Mouse (Mus musculus) ES-Bruce4 (cell line): ENCODE data around the gene Mrpl52. TPM values are rescaled to one million over a fixed set of nuclear protein-coding genes. Genes with fewer than 3 reads are reported as not detected.

Experiments used
- H3K27ac ChIP-seq: 2 replicates; pipeline ENCODE4 v1.5.1; 2012; ENCODE audit warnings: low read length, inconsistent platforms; ENCODE audit not compliant: insufficient read depth
- H3K27me3 ChIP-seq: 2 replicates; pipeline ENCODE4 v1.6.1; 2012; ENCODE audit warnings: mild to moderate bottlenecking, low read length, inconsistent platforms; ENCODE audit not compliant: control insufficient read depth, poor library complexity, insufficient read depth, severe bottlenecking
- H3K36me3 ChIP-seq: 2 replicates; pipeline ENCODE4 v1.6.1; 2012; ENCODE audit warnings: inconsistent platforms, mild to moderate bottlenecking, low read length, moderate library complexity; ENCODE audit not compliant: control insufficient read depth, poor library complexity, insufficient read depth, severe bottlenecking
- H3K4me1 ChIP-seq: one replicate; pipeline ENCODE4 v1.8.1; 2011; ENCODE audit warnings: low read length; ENCODE audit not compliant: control insufficient read depth, insufficient read depth
- H3K4me3 ChIP-seq: 2 replicates; pipeline ENCODE4 v1.5.1; 2011; ENCODE audit warnings: low read depth, mild to moderate bottlenecking, low read length
- H3K9ac ChIP-seq: 2 replicates; pipeline ENCODE4 v1.6.1; 2012; ENCODE audit warnings: low read depth, mild to moderate bottlenecking, inconsistent platforms; ENCODE audit not compliant: poor library complexity, severe bottlenecking
- H3K9me3 ChIP-seq: replicated peaks from 2 replicates; pipeline ENCODE4 v1.6.1; 2012; ENCODE audit warnings: mild to moderate bottlenecking, low read length, inconsistent platforms; ENCODE audit not compliant: control insufficient read depth, poor library complexity, insufficient read depth, severe bottlenecking
- CTCF ChIP-seq: IDR thresholded peaks from one replicate; pipeline ENCODE4 v1.8.1; 2011; ENCODE audit warnings: low read depth, low read length
- EP300 ChIP-seq: IDR thresholded peaks from 2 replicates; pipeline ENCODE4 v1.6.1; 2011; ENCODE audit warnings: low read depth, low read length; ENCODE audit not compliant: insufficient read depth
- POLR2A ChIP-seq: IDR thresholded peaks from one replicate; pipeline ENCODE4 v1.8.1; 2011; ENCODE audit warnings: low read length; ENCODE audit not compliant: insufficient read depth
- polyA plus RNA-seq: library from polyadenylated mRNA; stranded (reverse); fragments of >200 nt; gene quantifications from 2 replicates; pipeline ENCODE4 v1.2.4, GENCODE M21; 2011; ENCODE audit warnings: low read depth; ENCODE audit not compliant: missing spikeins, insufficient read depth, insufficient read length

The Mrpl52 gene
- polyA plus RNA-seq, 1 experiment = 114 TPM

- H3K27ac ChIP-seq = peak overlapping the region; percentile 88
Measured at GRCm38 (mm10) chr14:54383355-54383771, 43.3 kb upstream of the Mrpl52 start.

GRCm38 (mm10) chr14:54384396-54384795, 42.3 kb upstream of the Mrpl52 start:
- H3K36me3 ChIP-seq = peaks cover 23% of the 10 kb centered on the region; the same call in 1 of the 2 replicates
- TF ChIP-seq CTCF = no peak
- no peak for TF ChIP-seq POLR2A
- TF ChIP-seq EP300 = no peak
- H3K9me3 ChIP-seq = no peaks in the 10 kb centered on the region

More at GRCm38 (mm10) chr14:54383355-54383771, 43.3 kb upstream of the Mrpl52 start:
- Histone ChIP-seq H3K4me3 (no peak overlapping the region), H3K36me3 (peaks cover 28% of the 10 kb centered on the region), H3K9ac (no peak overlapping the region), H3K4me1 (peaks cover 12% of the 10 kb centered on the region), H3K9me3 (no peaks in the 10 kb centered on the region), H3K27me3 (no peaks in the 10 kb centered on the region)
- TF ChIP-seq EP300 (peak; percentile 92), POLR2A (no peak)

GRCm38 (mm10) chr14:54385968-54386618, 40.6 kb upstream of the Mrpl52 start:
- no peaks in the 10 kb centered on the region for H3K27me3 ChIP-seq
- no peak for TF ChIP-seq POLR2A
- H3K9ac ChIP-seq = no peak overlapping the region
- H3K36me3 ChIP-seq = peaks cover 28% of the 10 kb centered on the region
- H3K27ac ChIP-seq = peak overlapping the region; percentile 36
- H3K9me3 ChIP-seq = no peaks in the 10 kb centered on the region
- H3K4me1 ChIP-seq = peaks cover 12% of the 10 kb centered on the region
- H3K4me3 ChIP-seq = no peak overlapping the region

More at GRCm38 (mm10) chr14:54384396-54384795, 42.3 kb upstream of the Mrpl52 start:
- no peaks in the 10 kb centered on the region for H3K27me3 ChIP-seq
- H3K4me3 ChIP-seq = no peak overlapping the region
- peaks cover 12% of the 10 kb centered on the region for H3K4me1 ChIP-seq
- peak overlapping the region; percentile 52; the same call in 1 of the 2 replicates for H3K27ac ChIP-seq
- H3K9ac ChIP-seq = no peak overlapping the region

- TF ChIP-seq EP300 (no peak), POLR2A (no peak)
- peaks cover 6% of the 10 kb centered on the region for H3K4me1 ChIP-seq
- H3K9me3 ChIP-seq = no peaks in the 10 kb centered on the region
- no peak overlapping the region for H3K27ac ChIP-seq
- no peak overlapping the region for H3K4me3 ChIP-seq
- peaks cover 33% of the 10 kb centered on the region for H3K36me3 ChIP-seq
- no peaks in the 10 kb centered on the region for H3K27me3 ChIP-seq
- H3K9ac ChIP-seq = no peak overlapping the region
Measured at GRCm38 (mm10) chr14:54387546-54387945, 39.2 kb upstream of the Mrpl52 start.

GRCm38 (mm10) chr14:54390843-54391242, 35.9 kb upstream of the Mrpl52 start:
- Histone ChIP-seq H3K27me3 (no peaks in the 10 kb centered on the region), H3K36me3 (peaks cover 52% of the 10 kb centered on the region), H3K9ac (no peak overlapping the region), H3K4me3 (no peak overlapping the region), H3K9me3 (no peaks in the 10 kb centered on the region), H3K4me1 (peaks cover 2% of the 10 kb centered on the region), H3K27ac (no peak overlapping the region)
- TF ChIP-seq EP300 (no peak), POLR2A (no peak), CTCF (no peak)

GRCm38 (mm10) chr14:54393794-54394193, 32.9 kb upstream of the Mrpl52 start:
- TF ChIP-seq CTCF (no peak), EP300 (no peak), POLR2A (no peak)
- no peaks in the 10 kb centered on the region for H3K4me1 ChIP-seq
- peaks cover 57% of the 10 kb centered on the region for H3K36me3 ChIP-seq
- H3K27me3 ChIP-seq = no peaks in the 10 kb centered on the region
- H3K9ac ChIP-seq = no peak overlapping the region
- H3K27ac ChIP-seq = no peak overlapping the region
- H3K4me3 ChIP-seq = no peak overlapping the region
- no peaks in the 10 kb centered on the region for H3K9me3 ChIP-seq
